Mouse (Mus musculus) heart, adult 2 months (tissue): ENCODE measurements around the gene Mpp3.

Source experiments
- CTCF ChIP-seq: fragments of 200-600 bp; IDR thresholded peaks from 2 replicates; pipeline ENCODE4 v1.8.1; 2022; ENCODE audit warnings: antibody characterized with exemption, mild to moderate bottlenecking, moderate library complexity
- EP300 ChIP-seq: fragments of 200-500 bp; IDR thresholded peaks from 2 replicates; pipeline ENCODE4 v1.6.1; 2011; ENCODE audit warnings: low read depth, low read length, control low read depth; ENCODE audit not compliant: insufficient read depth

DNA sequence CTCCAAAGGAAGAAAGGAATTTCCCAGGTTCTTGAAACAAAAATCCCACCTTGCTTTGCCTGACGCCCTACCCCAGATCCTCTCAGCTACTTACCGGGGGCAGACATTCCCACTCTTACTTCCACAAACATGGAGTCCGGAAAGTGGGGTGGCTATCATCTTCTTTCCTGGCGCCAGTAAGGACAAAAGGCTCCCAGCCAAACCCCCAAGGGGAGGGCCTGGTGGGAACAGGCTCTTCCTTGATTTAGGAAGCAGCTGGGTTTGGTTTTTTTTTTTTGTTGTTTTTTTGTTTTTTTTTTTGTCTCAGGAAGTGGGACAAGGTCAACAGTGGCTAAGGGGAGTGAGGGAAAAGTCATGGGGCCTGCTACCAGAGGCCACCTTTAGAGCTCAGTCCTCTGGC, 23.3 kb upstream of the Mpp3 start:
- peak; percentile 94 for TF ChIP-seq EP300
- TF ChIP-seq CTCF, result no peak
